Mouse (Mus musculus): ENCODE results near the gene Pink1. TPM values are rescaled to one million over a fixed set of nuclear protein-coding genes. Genes with fewer than 3 reads are reported as not detected.

Pink1 gene
- total RNA-seq, 1 experiment from 2014 or later, result 151 TPM

DNA sequence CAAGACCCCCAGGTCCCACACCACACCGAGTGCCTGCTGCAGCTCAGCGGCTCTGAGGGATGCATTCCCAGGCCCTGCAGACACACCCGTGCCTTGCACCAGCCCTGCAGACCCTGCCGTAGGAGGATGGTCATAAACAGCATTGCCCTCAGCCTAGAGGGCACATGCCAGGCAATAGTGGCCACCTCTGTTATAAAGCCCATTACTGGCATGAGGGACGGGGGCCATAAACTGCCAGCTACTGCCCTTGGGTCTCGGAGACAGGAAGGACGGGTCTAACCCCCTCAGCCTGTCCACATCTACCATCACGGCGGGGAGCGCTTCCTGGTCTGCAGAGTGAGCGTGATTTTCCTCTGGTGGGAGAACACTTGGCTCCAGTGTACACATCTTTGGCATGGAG lies 13.1 kb downstream of the Pink1 start:
- DNase-seq, result no peak

DNA sequence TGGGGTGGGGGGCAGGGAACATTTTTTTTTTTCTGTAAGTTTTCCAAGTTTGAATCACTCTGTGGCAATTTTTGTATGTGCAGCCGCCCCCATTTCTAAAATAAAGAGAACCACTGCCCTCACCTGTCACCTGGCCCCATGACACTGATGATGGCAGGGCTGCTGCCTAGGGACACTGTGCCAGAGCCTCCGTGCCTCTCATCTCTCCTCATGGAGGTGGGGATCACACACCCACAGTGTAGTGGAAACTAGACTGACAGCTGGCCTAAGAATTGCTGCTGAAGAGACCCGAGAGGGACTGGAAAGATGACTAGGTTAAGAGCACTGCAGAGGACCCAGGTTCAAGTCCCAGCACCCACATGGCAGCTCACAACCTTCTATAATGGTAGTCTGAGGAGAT lies 14.0 kb downstream of the Pink1 start:
- no peak for DNase-seq

DNA sequence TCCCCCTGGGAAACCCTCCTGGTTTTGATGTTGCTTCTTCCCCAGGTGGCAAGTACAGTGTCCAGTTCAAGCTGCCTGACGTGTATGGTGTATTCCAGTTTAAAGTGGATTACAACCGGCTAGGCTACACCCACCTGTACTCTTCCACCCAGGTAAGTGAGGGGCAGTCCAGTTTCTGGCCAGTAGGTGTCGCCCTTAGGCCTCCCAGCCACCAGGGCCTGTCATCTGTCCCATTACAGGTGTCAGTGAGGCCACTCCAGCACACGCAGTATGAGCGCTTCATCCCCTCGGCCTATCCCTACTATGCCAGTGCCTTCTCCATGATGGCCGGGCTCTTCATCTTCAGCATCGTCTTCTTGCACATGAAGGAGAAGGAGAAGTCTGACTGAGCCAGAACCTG lies 14.5 kb downstream of the Pink1 start:
- peak; percentile 71 for DNase-seq

DNA sequence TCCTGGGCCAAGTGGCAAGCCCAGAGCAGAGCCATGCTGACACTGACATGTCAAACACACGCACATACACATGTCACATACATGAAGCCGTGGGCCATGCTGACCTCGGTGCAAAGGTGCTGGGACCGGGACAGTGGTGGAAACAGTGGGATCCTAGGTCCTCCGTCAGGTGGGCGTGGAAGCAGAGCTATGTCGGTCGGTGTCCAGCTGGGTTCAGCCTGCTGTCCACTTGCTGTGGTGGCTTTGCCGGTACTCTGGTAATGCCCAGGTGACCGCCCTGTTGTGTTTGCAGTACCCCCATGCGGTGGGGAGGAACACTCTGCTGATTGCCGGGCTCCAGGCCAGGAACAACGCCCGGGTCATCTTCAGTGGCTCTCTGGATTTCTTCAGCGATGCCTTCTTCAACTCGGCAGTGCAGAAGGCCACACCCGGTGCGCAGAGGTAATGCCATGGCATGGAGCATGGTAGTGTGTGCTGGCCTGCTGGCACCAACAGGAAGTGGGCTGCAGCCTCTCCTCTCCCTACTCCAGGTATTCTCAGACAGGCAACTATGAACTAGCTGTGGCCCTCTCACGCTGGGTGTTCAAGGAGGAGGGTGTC lies 15.7 kb downstream of the Pink1 start:
- DNase-seq, result no peak

DNA sequence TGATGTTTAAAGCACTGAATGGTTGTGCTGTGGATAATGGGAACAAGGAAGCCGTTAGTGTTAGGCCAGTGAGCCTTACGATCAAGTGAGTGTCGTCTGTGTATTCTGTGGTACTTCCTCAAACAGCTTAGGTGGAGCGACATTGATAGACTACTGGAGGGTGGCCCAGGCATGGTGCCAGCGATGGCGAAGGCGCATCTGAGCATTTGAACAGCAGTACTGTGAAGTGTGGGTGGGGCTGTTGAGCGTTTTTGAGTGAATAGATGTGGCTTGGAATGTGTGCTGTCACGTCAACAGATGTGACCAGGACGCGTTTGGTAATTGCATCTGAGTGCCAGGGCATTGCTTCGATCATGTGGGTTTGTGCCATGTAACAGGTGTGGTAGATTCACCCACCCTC lies 18.4 kb downstream of the Pink1 start:
- DNase-seq, result no peak

DNA sequence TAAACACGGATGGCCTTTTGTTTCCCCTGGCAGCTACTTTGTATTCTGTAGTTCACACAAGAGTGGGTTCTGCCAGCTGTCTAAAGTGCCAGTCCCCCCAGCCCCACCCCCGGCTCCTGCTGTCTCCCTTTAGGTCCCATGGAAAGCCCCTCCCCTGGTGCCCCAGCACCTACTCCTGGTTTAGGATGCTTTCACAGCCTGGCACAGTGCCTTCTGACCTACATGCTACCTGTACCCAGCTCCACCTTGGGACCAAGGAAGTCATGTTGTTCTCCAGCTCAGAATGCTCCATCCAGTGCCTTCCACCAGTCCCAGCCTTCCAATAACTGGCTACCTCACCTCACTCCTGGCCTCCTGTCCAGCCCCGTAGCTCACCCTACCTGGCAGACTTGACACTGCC lies 19.1 kb downstream of the Pink1 start:
- no peak for DNase-seq

DNA sequence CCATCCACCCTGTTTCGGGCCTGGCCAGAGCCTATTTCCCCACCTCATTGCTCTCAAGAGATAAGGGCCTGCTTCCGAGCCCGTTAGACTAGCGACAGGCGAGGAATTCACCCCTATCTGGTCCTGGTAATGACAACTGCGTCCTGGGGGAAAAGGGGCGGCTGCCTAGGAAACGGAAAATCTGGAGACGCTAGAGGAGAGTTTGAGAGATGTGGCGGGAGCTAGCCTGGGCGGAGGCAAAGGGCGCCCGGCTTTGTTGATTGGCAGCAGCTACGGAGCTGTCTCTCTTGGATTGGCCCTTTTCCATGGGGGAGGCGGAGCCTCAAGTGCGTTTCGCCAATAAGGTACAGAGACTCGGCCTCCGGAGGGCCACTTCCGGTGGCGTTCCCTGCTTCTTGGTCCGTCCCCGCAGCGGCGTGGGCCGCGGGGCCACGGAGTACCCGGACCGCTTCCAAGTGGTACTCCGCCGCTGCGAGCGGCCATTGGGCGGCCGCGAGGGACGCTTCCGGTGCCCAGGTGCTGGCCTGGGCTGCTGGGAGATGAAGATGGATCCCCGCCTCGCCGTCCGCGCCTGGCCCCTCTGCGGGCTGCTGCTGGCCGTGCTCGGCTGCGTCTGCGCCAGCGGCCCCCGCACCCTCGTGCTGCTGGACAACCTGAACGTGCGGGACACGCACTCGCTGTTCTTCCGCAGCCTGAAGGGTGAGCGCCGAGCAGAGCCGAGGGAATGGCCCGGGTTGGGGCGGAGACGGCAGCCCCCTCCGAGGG lies 21.6 kb downstream of the Pink1 start, which contains the start of gene Ddost:
Gene Ddost, plus strand, starts transcription at position 391 of the 765 bp plus-strand sequence.
- peak; percentile 99 for DNase-seq

DNA sequence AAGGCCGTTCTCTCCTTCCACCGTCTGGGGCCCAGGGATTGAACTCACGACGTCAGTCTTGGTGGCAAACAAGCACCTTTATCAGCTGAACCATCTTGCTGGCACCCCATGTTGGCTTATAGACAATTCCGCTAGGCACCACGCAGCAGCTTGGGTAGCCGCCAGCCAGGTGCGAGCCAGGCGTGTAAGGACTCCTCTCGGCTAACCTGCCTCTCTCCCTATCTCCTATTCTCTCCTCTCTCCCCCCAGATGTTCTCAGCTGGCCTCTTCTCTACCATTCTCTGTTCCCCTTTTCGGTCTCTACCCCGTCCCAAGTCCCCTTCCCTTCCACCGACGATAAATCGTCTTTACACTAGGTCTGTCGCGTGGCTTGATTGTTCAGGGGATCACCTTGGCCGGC lies 22.4 kb downstream of the Pink1 start:
- DNase-seq, result peak; percentile 27

DNA sequence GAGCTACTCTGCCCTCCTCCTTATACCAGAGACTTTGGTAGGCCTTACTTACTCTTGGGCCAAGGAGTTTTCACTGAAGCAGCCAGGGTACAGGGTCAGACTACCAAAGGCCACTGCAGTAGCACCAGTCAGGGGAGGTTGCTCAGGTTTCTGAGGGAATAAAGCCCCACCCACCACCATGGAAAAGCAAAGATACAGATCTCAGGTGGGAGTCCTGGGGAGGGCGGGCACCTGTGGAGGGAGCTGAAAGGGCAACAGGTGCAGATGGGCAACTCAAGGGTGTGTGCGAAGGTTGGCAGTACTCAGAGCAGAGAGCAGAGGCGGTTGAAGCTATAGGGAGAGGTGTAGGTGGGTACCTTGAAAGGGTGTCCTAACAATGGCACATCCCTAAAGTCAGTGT lies 23.1 kb downstream of the Pink1 start:
- no peak for DNase-seq

DNA sequence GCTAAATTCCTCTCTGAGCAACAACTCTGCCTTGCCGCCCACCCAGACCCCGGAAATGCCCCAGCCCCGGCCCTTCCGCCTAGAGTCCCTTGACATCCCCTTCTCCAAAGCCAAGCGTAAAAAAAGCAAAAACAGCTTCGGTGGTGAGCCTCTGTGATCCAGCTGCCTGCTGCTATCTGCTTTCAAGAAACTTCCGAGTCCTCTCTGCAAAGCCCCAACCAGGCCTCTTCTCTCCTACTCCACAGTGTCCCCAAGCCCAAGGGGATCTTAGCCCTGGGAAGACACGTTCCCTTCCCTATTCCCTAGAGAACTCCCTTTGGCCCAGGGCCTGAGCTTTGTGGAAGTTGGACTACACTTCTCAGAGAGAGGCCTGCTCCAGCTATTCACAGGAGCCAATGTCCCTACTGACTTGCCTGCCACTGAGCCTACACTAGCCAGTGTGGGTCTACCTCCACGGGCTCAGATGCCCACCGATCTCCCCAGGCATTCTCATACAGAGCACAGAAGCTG lies 24.8 kb downstream of the Pink1 start:
- DNase-seq, result no peak

DNA sequence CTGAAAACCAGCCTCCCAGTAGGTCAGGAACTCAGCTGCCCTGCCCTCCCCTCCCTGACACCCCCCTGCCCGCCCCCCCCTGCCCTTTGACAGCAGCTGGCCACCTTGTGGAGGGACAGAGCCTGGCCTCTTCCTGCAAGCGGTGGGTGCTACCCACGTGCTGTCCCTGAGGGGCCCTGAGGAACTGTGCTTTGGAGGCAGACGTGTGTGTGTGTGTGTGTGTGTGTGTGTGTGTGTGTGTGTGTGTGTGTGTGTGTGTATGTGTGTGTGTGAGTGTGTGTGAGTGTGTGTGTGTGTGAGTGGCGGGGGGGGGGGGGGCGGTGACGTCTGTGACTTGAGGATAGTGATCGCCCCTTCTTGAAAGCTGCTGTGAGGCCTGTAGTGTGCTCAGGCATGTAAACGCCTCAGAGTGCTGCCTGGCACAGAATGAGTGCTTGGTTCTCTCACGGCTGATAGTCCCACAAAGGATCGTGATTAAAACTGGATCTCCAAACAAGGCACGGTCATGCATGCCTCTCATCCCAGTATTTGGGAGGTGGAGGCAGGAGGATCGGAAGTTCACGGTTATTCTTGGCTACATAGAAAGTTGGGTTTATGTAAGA lies 32.1 kb downstream of the Pink1 start:
- DNase-seq, result no peak

DNA sequence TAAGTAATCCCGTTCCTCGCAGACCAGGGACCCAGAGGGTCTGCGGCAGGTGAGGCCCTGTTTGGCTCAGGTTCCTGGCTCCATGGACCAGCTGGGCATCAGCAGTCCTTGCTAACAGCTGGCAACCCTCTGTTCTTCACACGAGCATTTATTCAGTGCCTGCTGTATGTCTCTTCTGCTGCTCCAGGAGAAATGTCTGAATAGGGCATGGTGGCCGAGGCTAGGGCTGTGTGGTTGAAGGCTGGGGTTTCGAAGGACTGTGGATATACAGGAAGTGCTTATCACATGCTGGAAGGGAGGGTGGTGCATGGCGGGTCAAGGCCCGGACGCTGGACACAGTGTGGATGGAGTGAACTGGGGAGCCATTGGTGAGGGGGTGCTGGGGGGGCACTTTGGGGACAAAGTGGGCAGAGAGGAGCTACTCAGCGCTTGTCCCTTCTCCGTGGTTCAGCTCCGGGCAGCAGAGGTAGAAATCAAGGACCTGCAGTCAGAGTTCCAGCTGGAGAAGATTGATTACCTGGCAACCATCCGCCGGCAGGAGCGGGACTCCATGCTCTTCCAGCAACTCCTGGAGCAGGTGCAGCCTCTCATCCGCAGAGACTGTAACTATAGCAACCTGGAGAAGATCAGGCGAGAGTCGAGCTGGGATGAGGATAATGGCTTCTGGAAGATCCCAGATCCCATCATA lies 32.7 kb downstream of the Pink1 start:
- DNase-seq, result no peak

DNA sequence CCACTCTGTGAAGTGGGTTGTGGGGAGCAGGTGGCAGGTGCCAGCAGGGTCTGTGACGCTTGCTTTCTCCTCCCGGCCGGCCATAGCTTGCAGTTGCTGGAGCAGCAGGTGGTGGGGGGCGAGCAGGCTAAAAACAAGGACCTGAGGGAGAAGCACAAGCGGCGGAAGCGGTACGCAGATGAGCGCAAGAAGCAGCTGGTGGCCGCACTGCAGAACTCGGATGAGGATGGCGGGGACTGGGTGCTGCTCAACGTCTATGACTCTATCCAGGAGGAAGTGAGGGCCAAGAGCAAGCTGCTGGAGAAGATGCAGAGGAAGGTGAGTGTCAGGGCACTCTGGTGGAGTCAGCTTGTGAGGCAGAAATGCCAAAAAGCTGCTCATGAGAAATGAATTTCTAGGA lies 34.1 kb downstream of the Pink1 start:
- DNase-seq, result no peak

DNA sequence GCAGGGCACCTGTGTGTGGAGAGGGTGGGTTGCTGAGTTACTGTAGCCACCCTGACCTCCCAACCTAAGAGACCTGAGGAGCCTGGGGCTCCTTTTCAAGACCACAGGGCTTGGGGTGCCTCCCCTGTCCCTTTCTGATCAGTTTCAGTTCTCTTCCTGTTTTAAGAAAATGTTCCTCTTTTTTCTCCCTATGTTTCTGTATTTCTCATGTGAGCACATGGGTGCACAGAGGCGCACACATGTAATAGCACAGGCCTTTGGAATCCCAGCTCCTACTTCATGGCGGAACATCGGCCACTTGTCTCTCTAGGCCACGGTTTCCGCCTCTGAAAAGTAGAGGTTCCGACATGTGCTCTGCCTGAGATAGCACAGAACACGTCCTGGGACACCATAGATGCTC lies 37.4 kb downstream of the Pink1 start:
- DNase-seq, result no peak

DNA sequence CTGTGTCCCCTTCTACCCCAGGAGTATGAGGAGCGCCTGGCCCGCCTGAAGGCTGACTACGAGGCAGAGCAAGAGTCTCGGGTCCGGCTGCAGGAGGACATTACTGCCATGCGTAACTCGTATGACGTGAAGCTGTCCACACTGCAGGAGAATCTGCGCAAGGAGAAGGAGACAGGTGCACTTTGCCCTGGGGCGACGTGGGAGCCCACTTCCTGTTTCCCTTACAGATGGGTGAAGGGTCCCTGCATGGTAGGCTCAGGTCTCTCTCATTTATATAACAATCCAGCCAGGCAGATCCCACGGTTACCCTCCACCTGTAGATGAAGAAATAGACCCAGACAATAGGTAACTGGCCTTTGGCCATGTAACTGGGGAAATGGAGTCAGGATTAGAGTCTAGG lies 39.7 kb downstream of the Pink1 start:
- no peak for DNase-seq

DNA sequence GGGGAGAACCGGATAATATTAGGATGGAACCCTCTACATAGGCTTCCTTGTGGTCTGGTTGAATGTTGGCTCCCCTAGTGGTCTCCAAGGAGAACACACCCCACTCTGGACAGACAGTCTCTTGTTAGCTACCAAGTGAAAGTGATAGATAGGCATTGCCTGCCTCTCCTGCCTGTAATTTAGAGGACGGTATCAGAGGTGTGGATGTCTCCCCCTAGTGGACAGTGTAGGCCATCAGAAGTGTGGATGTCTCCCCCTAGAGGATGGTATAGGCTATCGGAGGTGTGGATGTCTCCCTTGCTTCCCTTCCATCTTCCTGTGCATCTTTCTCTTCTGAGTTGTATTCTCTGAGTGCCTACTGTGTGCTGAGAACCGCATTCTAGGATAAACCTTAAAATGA lies 43.3 kb downstream of the Pink1 start:
- peak; percentile 86 for DNase-seq

DNA sequence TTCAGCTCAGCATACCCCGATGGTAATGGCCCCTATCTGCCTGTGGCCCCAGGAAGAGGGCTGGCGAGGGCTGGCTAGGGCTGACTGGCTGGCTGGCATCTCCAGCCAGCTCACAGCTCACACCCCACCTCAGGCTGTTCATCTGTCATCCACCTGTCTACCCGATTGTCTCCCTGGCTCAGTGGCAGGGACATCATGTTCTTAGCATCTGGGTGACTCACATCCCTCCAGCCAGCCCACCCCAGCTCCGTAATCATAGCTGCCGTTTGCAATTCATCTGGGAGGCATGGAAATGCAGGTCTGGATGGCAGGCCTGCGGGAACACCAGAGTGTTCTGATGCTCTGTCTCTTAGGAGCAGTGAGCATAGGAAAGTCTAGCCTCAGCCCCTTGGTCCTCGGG lies 47.8 kb downstream of the Pink1 start:
- DNase-seq, result peak; percentile 49

DNA sequence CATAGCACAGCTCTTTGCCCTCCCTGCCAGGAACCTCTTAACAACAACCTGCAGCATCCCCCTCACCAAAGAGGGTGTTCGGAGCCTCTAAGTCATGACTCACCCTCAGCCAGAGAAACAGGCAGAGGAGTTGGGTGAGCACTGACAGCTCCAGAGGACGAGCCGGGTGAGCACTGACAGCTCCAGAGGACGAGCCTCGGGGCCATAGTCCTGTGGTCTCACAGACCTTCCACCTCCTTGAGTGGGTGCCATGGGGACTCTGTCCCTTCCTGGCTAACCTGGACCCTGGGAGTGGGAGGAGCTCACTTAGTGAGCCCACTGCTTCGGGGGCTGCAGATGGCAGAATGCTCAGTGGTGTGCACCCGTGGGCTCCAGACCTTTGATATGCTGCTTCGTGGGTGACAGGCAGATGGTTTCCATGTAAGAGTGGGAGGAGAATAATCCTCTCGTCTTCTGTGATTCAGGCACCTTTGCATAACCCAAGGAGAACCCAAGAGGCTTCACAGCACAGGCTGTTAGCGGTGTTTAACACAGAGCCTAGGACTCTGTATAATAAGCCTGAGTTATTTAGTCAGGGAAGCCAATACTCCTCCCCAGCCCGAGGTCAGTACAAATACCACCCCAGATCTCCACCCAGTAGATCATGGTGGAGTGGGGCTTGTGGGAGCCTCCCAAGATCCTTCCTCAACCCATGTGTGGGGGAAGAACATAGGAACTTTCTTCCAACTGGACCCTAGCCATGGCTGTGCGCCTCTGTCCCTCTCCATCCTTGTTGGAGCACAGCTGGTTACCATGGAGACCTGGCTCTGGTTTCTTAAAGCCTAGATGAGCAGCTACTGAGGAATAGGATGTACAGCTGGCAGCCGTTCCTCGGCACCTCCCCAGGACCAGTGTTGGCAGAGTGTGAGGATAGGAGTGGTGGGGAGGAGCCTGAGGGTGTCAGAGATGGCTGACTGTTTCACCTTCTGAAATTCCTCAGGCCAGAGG lies 53.8 kb downstream of the Pink1 start:
- DNase-seq, result no peak

DNA sequence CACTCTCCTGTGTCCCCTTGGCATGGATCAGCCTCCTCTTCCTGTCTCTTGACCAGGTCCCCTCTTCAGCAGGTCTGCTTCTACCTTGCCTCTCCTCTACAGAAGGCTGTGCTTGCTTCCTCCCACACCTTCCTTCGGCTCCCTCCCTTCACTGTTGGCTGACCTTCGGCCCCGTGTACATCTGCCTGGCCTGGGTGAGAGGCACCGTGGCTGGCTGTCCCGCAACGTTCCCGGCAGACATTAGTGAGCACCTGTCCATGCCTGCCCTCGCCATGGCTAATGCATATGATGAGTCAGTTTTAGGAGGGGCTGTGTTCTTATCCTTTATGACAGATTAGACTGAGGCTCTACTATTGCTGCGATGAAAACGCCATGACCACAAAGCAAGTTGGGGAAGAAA lies 58.2 kb downstream of the Pink1 start:
- no peak for DNase-seq
